Mouse (Mus musculus): ENCODE measurements around the gene Asap3. TPM values are rescaled to one million over a fixed set of nuclear protein-coding genes. Genes with fewer than 3 reads are reported as not detected.

Asap3 gene
- polyA plus RNA-seq, 1 experiment from 2014 or later: 6.4 TPM

DNA sequence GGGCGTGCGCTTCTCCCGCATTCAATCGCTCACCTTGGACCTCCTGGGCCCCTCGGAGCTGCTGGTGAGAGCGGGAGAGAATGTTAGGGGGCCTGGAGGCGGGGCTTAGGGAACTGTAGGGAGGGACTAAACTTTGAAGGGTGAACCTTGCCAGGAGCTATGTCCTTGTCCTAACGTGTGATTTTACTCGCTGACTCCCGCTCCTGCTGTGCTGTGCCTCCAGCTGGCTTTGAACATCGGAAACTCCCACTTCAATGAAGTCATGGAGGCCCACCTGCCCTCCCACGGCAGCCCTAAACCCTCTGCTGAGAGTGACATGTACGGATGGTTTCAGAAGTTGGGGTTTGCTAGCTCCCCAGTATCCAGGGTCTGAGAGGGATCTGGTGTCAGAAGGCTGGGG, 32.5 kb downstream of the Asap3 start:
- H3K27me3 ChIP-seq: peaks cover 74% of the 10 kb centered on the region
- 18% methylated on average over 13 of the region's 13 CpGs for WGBS

DNA sequence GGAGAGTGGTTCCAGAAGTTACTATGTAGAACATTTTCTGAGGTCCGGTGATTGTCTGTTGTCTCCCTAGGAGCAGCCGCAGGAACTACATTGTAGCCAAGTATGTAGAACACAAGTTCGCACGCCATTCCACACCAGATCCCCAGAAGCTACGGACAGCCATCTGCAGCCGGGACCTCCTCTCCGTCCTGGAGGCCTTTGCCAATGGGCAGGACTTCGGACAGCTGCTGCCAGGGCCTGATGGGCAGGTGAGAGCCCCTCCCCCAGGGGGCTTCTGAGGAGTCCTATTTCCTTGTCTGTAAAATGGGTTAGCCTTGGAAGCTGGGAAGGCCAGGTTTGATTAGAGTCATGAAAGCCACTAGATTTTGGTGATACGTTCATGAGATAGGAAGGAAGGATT, 32.9 kb downstream of the Asap3 start:
- H3K4me3 ChIP-seq (replicated peaks): no peak overlapping the region
- H3K27me3 ChIP-seq: peaks cover 74% of the 10 kb centered on the region
- no peaks in the 10 kb centered on the region for H3K9me3 ChIP-seq
- H3K4me1 ChIP-seq: peaks cover 10% of the 10 kb centered on the region
- ATAC-seq (ENCODE audit: low FRiP score): no peak
- 73% methylated on average over 9 of the region's 9 CpGs for WGBS
- no peak overlapping the region for H3K9ac ChIP-seq
- no peak overlapping the region for H3K27ac ChIP-seq
- no peak overlapping the region for H3K4me2 ChIP-seq
- no peaks in the 10 kb centered on the region for H3K36me3 ChIP-seq (replicated peaks)

More for the DNA sequence above, 32.5 kb downstream of the Asap3 start:
- Histone ChIP-seq H3K4me2 (no peak overlapping the region), H3K4me3 (replicated peaks) (no peak overlapping the region), H3K4me1 (peaks cover 10% of the 10 kb centered on the region), H3K36me3 (replicated peaks) (no peaks in the 10 kb centered on the region), H3K27ac (no peak overlapping the region), H3K9ac (no peak overlapping the region; the same call in 1 of the 2 replicates), H3K9me3 (no peaks in the 10 kb centered on the region)
- no peak for ATAC-seq (ENCODE audit: low FRiP score)

DNA sequence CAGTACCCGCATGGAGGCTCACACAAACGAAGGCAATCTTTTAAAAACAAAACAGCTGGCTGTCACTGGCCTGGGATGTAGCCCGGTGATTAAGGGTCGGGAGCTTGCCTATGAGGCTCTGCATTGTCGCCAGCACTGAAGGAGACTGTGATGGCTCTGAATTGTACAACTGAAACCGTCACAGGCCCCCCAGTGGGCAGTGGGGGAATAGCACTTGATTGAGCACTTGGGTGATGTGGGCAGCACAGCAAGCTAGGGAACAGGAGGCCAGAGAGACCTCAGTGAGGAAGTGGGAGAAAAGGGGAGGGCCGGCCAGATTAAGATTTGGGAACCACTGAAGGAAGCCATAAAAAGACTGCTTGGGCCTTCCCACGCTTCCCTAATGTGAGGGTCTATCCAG, 33.5 kb downstream of the Asap3 start:
- H3K27me3 ChIP-seq: peaks cover 77% of the 10 kb centered on the region
- no peak overlapping the region for H3K9ac ChIP-seq
- H3K9me3 ChIP-seq: no peaks in the 10 kb centered on the region
- WGBS: 18% methylated on average over 8 of the region's 8 CpGs
- H3K4me2 ChIP-seq: no peak overlapping the region
- H3K27ac ChIP-seq: no peak overlapping the region
- no peak overlapping the region for H3K4me3 ChIP-seq (replicated peaks)
- ATAC-seq (ENCODE audit: low FRiP score): no peak; the same call in 1 of the 2 replicates
- H3K4me1 ChIP-seq: peaks cover 10% of the 10 kb centered on the region
- no peaks in the 10 kb centered on the region for H3K36me3 ChIP-seq (replicated peaks)

DNA sequence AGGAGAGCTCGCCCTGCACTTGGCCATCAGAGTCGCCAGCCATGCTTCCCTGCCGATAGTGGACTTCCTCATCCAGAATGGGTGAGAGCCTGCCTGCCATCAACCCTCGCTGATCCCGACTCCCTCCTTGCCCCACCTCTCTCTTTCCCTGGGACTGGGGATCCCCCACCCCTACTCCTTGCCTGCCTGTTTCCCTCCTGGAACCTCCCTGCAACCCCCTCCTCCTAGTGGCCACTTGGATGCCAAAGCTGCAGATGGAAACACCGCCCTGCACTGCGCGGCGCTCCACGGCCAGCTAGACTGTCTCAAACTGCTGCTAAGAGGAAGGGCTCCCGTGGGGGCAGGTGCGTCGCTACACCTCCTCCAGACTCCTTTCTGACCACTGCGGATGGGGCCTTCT, 34.0 kb downstream of the Asap3 start:
- no peaks in the 10 kb centered on the region for H3K36me3 ChIP-seq (replicated peaks)
- peaks cover 10% of the 10 kb centered on the region for H3K4me1 ChIP-seq
- no peak overlapping the region for H3K4me3 ChIP-seq (replicated peaks)
- no peak for ATAC-seq (ENCODE audit: low FRiP score)
- no peak overlapping the region for H3K9ac ChIP-seq
- H3K27ac ChIP-seq: no peak overlapping the region
- H3K27me3 ChIP-seq: peaks cover 82% of the 10 kb centered on the region
- no peaks in the 10 kb centered on the region for H3K9me3 ChIP-seq
- 65% methylated on average over 14 of the region's 14 CpGs for WGBS
- H3K4me2 ChIP-seq: no peak overlapping the region

DNA sequence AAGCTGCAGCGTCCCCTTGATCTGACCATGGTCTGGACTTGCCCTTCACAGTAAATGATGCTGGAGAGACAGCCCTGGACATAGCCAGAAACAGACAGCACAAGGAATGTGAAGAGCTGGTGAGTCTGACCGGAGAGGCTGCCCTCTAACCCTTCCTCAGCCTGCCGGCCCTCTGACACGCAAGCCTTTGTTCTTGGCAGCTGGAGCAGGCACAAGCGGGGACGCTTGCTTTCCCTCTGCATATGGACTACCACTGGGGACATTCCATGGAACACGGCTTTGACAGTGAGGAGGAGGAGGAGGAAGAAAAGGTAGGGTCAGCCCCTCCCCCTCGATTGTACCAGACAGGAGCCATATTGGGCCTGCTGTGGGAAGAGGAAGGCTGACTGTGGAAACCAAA, 34.8 kb downstream of the Asap3 start:
- Histone ChIP-seq H3K4me2 (no peak overlapping the region), H3K9me3 (no peaks in the 10 kb centered on the region), H3K27me3 (peaks cover 91% of the 10 kb centered on the region), H3K9ac (no peak overlapping the region), H3K4me3 (replicated peaks) (no peak overlapping the region), H3K27ac (no peak overlapping the region), H3K36me3 (replicated peaks) (no peaks in the 10 kb centered on the region), H3K4me1 (peaks cover 10% of the 10 kb centered on the region)
- no peak for ATAC-seq (ENCODE audit: low FRiP score)
- WGBS: 37% methylated on average over 8 of the region's 8 CpGs

DNA sequence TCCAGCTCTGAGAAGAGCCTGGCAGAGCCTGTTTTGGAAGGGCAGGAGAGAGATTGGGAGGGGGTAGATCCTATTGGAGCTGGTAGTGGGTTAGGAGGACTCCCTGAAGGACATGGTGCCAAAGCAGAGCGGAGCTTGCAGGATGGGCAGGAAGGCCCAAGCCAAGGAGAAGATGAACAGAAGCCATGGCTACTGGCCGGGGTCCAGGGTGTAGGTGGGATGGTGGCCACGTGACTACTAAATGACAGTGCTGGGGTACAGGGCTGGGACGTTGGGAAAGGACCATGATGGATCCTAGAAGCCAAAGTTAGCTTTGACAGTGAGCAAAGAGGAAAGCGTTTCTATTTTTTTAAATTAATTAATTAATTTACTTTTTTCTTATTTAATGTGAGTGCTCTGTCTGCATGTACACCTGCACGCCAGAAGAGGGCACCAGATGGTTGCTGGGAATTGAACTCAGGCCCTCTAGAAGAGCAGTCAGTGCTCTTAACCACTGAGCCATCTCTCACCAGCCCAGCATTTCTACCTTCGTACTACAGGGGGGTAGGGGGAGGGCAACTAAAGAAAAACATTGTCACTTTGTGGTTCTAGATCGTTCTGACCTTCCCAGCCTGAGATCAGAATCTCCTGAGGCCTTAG, 36.0 kb downstream of the Asap3 start:
- Histone ChIP-seq H3K36me3 (replicated peaks) (no peaks in the 10 kb centered on the region), H3K4me1 (peaks cover 22% of the 10 kb centered on the region), H3K9ac (no peak overlapping the region), H3K27ac (no peak overlapping the region), H3K4me2 (no peak overlapping the region), H3K9me3 (no peaks in the 10 kb centered on the region), H3K4me3 (replicated peaks) (no peak overlapping the region), H3K27me3 (peaks cover 92% of the 10 kb centered on the region)
- 47% methylated on average over 8 of the region's 8 CpGs for WGBS
- ATAC-seq (ENCODE audit: low FRiP score): no peak

DNA sequence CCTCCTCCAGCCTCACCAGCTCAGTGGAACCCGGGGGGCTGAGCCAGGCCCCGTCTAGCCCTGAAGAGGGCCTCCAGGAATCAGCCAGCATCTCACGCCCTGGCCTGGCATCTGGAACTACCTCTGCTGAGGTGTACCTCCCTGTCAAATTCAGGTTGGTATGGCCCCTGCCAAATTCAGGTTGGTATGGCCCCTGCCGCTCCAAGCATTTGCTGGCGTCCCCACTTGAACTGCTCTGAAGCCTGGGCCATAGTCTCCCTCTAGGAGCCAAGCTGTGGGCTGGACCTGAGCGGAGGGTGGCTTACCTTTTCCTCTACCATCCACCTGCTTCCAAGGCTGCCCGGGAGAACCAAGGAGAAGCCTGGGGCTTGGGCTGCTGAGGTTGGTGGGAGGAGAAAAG, 36.6 kb downstream of the Asap3 start:
- Histone ChIP-seq H3K4me3 (replicated peaks) (no peak overlapping the region), H3K27ac (no peak overlapping the region), H3K36me3 (replicated peaks) (no peaks in the 10 kb centered on the region), H3K9ac (no peak overlapping the region), H3K27me3 (peaks cover 92% of the 10 kb centered on the region), H3K4me1 (peaks cover 27% of the 10 kb centered on the region), H3K4me2 (no peak overlapping the region), H3K9me3 (no peaks in the 10 kb centered on the region)
- 75% methylated on average over 7 of the region's 7 CpGs for WGBS
- no peak for ATAC-seq (ENCODE audit: low FRiP score)

DNA sequence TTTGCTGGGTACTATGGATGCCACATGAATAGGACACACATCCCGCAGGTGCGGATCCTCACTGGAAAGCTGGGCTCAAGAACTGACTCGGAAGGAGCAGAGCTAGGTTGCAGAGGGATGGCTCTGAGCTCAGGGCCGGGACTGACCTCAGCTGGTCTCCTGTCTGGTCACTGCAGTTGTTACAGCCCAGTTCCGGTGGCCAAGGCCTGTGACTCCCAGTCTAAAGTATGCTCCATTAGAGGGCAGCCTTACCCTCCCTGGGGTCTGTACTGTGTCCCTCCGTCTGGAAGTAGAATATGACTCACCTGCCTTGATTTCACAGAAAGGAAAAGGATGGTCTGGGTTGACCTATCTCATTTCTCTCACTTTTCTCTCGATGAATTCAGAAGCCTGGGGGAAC, 38.0 kb downstream of the Asap3 start:
- no peak for ATAC-seq (ENCODE audit: low FRiP score)
- Histone ChIP-seq H3K27ac (no peak overlapping the region), H3K9ac (no peak overlapping the region), H3K4me1 (peaks cover 33% of the 10 kb centered on the region), H3K36me3 (replicated peaks) (no peaks in the 10 kb centered on the region), H3K9me3 (no peaks in the 10 kb centered on the region), H3K4me3 (replicated peaks) (no peak overlapping the region), H3K27me3 (peaks cover 92% of the 10 kb centered on the region), H3K4me2 (no peak overlapping the region)
- WGBS: 70% methylated on average over 7 of the region's 7 CpGs

DNA sequence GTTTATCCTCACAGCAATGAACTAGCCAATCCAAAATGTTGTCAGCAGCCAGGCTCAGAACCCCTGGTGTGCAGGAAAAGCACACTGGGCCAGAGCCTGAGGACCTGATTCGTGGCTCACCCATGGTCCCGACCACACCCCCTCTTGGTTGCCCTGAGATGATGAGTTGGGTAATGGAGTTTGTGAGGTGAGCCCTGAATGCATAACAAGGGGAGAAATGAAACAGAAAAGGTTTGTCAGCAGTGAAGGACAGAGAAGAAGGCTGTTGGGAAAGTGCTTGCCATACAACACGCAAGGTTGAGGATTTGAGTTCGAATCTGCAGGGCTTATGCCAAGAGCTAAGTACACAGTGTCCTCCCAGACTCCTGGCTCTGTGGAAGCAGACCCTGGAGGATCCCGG, 39.5 kb downstream of the Asap3 start:
- no peak overlapping the region for H3K27ac ChIP-seq
- ATAC-seq (ENCODE audit: low FRiP score): no peak
- peaks cover 93% of the 10 kb centered on the region for H3K27me3 ChIP-seq
- no peak overlapping the region for H3K4me3 ChIP-seq (replicated peaks)
- H3K36me3 ChIP-seq (replicated peaks): no peaks in the 10 kb centered on the region
- no peak overlapping the region for H3K4me2 ChIP-seq
- H3K4me1 ChIP-seq: peaks cover 34% of the 10 kb centered on the region
- H3K9ac ChIP-seq: no peak overlapping the region
- 30% methylated on average over 5 of the region's 5 CpGs for WGBS
- H3K9me3 ChIP-seq: no peaks in the 10 kb centered on the region

DNA sequence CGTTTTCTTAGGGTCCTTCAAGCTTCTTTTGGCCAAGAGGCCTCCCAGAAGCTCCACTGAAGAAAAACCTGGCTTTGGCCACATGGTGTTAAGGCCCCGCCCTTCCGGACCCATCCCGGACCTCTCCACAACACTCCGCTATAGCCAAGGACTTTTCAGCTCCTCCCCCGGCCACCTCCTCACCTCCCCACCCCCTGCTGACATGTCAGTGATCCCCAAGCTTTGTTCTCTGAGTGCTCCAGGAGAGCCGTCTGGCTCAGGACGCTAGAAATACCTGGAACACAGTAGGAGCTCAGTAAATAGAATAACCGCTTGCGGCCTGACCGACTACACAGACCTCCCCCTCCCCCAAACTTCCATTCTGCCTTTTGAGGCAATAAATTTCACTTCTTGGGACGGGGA, 40.4 kb downstream of the Asap3 start:
- H3K4me1 ChIP-seq: peaks cover 34% of the 10 kb centered on the region
- H3K9ac ChIP-seq: no peak overlapping the region
- ATAC-seq (ENCODE audit: low FRiP score): no peak
- no peak overlapping the region for H3K4me2 ChIP-seq
- H3K27me3 ChIP-seq: peaks cover 90% of the 10 kb centered on the region
- no peak overlapping the region for H3K4me3 ChIP-seq (replicated peaks)
- no peaks in the 10 kb centered on the region for H3K9me3 ChIP-seq
- H3K27ac ChIP-seq: no peak overlapping the region
- no peaks in the 10 kb centered on the region for H3K36me3 ChIP-seq (replicated peaks)
- 3% methylated on average over 12 of the region's 12 CpGs for WGBS

DNA sequence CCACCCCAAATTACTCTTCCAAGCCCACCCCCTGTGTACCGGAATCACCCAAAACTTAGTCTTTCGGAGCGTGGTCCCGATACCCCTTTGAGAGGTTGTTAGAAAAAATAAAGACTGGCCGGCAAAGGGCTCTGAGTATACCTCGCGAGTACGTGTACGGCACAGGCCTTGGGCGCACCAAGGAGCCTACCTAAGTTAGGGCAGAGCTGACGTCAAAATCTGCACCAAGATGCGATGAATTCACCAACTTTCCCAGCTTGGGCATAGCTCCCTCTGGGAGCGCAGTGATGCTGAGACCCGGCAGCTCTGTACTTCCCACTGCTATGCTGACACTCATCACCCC, 41.2 kb downstream of the Asap3 start:
- peak overlapping the region; percentile 36; the same call in 1 of the 2 replicates for H3K9ac ChIP-seq

DNA sequence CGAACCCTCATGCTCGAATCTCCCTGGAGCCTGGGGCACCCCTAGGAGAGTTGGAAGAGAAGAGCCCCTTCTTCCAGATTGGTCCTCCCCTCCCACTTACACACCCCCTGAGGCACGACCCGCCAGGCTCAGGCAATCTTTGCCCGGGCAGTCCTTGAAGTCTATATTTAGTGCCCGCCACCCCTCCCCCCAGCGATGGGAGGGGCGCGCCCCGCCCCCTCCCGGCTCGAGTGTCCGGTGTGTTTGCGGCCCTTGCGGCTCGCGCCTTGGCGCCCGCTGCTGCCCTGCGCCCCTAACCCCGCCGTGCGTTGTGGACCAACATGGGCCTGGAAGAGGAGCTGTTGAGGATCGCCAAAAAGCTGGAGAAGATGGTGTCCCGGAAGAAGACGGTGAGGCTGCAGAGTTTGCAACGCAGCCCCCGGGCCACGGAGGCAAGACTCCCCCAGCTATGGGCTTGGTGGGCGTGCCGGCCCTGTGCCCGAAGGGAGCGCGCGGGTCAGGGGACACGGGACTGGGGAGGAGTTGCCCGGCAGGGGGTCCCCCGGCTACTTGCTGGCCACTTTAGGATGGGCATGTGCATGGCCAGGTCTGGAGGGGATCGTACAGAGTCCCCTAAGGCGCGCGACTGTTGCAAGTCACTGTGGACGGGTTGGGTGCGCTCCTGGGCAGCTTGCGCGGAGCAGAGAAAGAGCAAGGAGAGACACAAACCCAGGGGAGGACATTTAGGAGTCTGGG, 41.7 kb downstream of the Asap3 start, which contains the start of gene Tcea3:
Tcea3 (plus strand) TSS at position 1 of the 735 bp plus-strand sequence.
- ATAC-seq (ENCODE audit: low FRiP score): peak; percentile 23; the same call in 1 of the 2 replicates

More for the DNA sequence above, 41.2 kb downstream of the Asap3 start:
- peak overlapping the region; percentile 75 for H3K4me2 ChIP-seq
- no peak for ATAC-seq (ENCODE audit: low FRiP score)
- H3K36me3 ChIP-seq (replicated peaks): no peaks in the 10 kb centered on the region
- WGBS: 2% methylated on average over 14 of the region's 14 CpGs
- peak overlapping the region; percentile 44 for H3K4me3 ChIP-seq (replicated peaks)
- H3K4me1 ChIP-seq: peaks cover 34% of the 10 kb centered on the region
- peaks cover 94% of the 10 kb centered on the region for H3K27me3 ChIP-seq
- no peaks in the 10 kb centered on the region for H3K9me3 ChIP-seq
- no peak overlapping the region for H3K27ac ChIP-seq

More for the DNA sequence above, 41.7 kb downstream of the Asap3 start, which contains the start of gene Tcea3:
- Histone ChIP-seq H3K36me3 (replicated peaks) (no peaks in the 10 kb centered on the region), H3K9me3 (no peaks in the 10 kb centered on the region), H3K27me3 (peaks cover 93% of the 10 kb centered on the region), H3K4me3 (replicated peaks) (peak within 1 kb of the TSS; percentile 44), H3K4me1 (peaks cover 34% of the 10 kb centered on the region), H3K27ac (no peak within 1 kb of the TSS), H3K9ac (peak within 1 kb of the TSS; percentile 36; the same call in 1 of the 2 replicates), H3K4me2 (peak within 1 kb of the TSS; percentile 75)
- WGBS: under 1% methylated on average over 46 of the region's 46 CpGs
